Mouse (Mus musculus) cerebellum, adult 11-12 months (tissue): ENCODE data around the gene Igfbp3.
"Not testable (repeated sequence)": the region's sequence is repeated elsewhere in the genome, so short reads cannot be mapped to it uniquely, and the experiment has no call there.

Experiments
- DNase-seq: peaks from one replicate; pipeline ENCODE4 v3.0.0; 2022

Igfbp3 gene

DNA sequence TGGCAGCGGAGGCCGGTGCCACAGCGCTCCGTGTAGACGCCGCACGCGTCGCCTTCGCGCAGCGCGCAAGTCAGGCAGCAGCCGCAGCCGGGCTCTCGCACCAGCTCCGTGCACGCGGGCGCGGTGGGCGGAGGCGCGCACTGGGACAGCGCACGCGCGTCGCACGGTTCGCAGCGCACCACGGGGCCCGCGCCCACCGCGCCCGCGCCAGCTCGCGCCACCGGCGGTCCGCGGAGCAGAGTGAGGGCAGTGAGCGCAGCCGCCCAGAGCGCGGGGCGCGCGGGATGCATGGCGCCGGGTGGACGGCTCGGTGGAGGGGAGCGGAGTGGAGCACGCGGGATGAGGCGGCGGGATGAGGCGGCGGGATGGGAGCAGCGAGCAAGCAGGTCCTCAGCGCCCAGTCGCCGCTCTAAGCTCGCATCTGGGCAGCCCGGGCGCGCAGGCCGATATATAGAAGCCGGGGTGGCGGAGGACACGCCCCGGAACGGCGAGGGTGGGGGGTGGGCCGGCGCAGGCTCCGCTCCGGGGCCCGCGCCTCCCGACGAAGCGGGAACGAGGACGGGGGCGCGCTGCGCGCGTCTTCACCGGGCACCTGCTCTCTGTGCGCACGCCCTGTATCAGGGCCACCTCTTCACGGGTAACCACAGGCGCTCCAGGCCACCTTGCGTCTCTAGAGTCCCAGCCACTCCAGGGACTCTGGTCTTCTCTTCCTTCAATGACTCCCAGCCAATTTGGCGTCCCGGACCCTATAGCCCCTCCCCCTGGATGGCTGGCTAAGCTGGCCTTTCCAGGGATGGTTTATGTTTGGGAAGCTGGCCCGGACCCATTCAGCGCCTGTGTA is at the start of gene Igfbp3:
Gene Igfbp3, minus strand, starts transcription at position 423 of the 841 bp plus-strand sequence.
- DNase-seq = no peak

DNA sequence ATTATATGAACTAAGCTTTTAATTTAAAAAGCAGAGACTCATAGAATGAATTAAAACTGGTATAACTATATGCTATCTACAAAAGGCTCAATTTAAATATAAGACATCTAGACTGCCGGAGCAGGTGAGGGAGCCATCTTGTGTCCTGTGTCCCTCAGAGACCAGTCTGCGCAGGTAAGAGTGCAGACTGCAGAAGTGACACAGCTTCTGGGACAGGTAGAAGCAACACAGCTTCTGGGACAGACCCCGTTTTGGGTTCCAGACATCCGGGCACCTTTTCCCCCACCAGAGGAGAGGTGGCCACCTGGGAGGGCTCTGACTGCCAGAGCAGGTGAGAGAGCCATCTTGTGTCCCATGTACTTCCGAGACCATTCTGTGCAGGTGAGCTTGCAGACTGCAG is 37.1 kb upstream of the Igfbp3 start:
- DNase-seq = no peak

DNA sequence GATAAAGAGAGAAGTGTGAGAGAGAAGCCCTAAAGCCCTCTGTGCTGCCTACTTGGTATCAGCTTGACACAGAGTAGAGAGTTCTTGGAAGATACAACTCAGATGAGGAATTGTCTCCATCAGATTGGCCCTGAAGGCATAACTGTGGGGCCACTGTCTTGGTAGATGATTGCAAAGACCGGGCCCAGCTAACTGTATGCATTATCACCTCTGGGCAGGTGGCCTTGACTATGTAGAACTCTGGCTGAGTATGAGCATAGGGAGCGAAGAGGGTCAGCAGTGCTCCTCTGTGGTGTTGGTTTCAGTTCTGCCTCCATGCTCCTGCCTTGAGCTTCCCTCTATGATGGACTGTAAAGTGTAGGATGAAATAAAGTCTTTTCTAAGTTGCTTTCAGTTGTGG is 36.7 kb upstream of the Igfbp3 start:
- no peak for DNase-seq

GRCm38 (mm10) chr11:7244782-7245181 is 31.1 kb upstream of the Igfbp3 start:
- no peak for DNase-seq

GRCm38 (mm10) chr11:7239041-7239740 is 25.5 kb upstream of the Igfbp3 start:
- no peak for DNase-seq

DNA sequence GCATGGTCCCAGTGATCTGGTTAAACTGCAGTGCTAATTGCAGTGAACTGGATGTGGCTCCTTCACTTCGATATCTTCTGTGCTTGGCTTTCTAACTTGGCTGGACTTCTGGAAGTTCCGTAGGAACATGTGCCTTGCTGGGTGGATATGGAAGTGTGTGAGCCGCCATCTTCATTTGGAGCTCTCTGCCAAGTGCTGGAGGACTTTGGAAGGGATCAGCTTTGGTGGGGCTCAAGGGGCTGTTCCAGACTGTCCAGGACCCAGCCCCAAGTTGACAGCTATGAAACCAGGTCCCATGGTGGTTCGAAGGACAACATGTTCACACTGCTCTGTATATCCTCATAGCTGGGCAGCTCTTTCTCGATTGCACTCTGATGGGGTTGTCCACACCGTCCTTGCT is 24.8 kb upstream of the Igfbp3 start:
- no peak for DNase-seq

- DNase-seq = no peak
Observed at GRCm38 (mm10) chr11:7237712-7238111, 24.0 kb upstream of the Igfbp3 start.

GRCm38 (mm10) chr11:7236751-7237150 is 23.0 kb upstream of the Igfbp3 start:
- DNase-seq = no peak

DNA sequence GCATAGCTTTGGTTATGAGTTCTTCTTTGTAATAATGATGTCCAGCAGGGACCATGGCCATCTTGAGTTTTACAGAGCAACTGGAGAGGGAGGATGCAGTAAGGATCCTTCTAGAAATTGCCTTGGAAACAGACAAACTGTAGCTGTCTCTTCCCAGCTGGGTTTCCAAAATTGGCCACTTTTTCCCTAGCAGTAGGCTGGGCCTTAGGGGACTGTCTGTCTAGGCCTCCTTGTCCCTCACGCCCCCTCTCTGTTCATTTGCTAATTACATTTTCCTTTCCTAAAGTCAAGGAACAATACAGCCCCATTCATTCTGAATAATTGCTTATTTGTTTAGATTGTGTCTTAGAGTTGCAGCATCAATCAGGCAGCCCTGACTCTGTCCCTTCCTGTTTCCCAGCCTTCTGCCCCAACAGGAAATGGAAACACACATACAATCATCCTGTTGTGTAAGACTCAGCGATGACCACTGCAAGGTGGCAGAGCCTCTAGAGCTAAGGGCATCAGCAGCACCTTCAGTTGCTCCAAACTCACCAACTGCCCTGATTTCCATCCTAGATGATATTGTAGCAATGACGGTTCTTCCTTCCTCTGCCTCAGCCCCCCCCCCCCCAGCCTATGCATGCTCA is 21.4 kb upstream of the Igfbp3 start:
- DNase-seq = no peak

DNA sequence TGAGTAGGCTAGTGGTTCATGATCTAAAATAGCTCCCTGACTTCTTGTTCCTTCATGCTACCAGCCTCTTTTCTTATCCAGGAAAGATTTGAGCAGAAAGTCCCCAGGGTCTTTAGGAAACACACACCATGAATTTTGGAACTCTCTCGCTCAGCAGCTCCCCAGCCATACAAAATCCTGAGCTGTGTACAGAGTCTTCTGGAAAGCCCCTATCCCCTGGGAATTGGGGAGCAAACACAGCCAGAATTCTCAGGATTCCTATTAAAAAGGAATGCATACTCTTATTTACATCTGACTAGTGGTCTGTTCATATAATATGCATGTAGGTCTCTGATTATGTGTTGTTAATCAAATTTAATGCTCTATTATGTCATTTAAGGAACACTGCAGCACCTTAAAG is 20.7 kb upstream of the Igfbp3 start:
- no peak for DNase-seq

GRCm38 (mm10) chr11:7233333-7233732 is 19.6 kb upstream of the Igfbp3 start:
- DNase-seq = no peak

- DNase-seq = no peak
Observed at GRCm38 (mm10) chr11:7231958-7232357, 18.2 kb upstream of the Igfbp3 start.

- no peak for DNase-seq
Observed at GRCm38 (mm10) chr11:7230000-7230399, 16.3 kb upstream of the Igfbp3 start.

DNA sequence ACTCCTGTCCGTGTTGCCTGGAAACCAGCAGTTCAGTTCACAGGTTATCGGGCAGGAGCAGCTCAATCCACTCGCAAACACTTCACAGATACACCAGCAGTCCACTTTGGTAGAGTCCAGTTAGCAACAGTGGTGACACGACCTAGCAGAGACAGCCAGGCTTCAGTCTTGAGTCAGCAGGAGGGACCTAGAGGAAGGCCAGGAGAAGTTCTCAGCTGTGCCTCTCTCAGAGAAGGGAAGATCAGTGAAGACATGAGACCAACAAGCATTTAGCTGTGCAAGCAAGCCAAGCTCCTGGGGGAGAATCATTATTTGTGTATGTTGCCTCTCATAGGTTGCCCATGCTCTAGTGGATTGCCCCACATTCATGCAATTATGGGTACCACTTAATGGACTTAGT is 14.4 kb upstream of the Igfbp3 start:
- no peak for DNase-seq

GRCm38 (mm10) chr11:7226810-7227550 is 13.3 kb upstream of the Igfbp3 start:
- DNase-seq = no peak

- DNase-seq = no peak
Observed at GRCm38 (mm10) chr11:7226200-7226599, 12.5 kb upstream of the Igfbp3 start.

DNA sequence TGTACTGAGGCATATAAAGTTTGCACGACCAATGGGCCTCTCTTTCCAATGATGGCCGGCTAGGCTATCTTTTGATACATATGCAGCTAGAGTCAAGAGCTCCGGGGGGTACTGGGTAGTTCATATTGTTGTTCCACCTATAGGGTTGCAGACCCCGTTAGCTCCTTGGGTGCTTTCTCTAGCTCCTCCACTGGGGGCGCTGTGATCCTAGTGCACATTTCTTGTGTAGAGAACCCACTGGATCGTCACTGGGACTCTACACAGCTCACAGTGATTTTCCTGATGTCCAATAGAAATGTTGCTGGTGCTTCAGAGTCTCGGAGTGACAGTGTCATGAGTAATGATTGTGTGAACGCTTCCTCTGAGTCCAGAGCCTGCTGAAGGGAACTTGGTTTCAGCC is 8.1 kb upstream of the Igfbp3 start:
- not testable (repeated sequence) for DNase-seq

DNA sequence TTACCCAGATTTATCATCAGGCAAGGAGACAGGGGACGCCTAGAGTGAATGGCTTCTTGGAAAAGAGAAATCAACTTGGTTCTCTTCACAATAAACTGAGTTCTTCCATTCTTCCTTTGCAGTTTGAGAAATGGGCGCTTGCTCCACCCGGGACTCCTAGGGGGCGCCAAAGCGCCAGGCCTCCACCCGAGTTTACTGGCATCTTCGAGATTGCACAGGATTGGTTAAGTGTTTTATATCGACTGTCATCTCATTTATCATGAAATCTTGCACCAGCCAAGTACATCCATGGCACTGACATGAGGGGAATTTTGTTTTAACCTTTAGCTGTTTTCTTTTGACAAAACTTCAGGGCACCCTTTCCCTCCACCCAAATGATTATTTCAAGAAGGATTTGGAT is 2.0 kb upstream of the Igfbp3 start:
- DNase-seq = no peak

DNA sequence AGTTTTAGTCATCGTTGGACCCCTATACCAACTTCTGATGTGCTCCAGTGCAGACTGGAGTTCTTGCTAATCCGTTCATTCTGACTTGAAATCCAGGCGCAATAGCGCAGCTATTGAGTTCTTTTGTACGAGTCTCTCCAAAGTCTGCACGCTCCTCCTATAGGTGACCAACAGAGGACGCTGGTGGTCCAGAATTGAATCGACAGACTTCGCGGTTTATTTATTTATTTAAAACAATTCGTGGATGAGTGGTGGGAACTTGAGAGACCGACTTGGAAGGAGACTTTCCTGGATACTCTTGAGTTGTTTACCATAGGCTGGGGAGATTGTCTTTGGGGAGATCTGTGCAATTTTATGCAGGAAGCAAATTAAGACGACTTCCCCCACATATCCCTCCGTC is 1.0 kb upstream of the Igfbp3 start:
- no peak for DNase-seq

DNA sequence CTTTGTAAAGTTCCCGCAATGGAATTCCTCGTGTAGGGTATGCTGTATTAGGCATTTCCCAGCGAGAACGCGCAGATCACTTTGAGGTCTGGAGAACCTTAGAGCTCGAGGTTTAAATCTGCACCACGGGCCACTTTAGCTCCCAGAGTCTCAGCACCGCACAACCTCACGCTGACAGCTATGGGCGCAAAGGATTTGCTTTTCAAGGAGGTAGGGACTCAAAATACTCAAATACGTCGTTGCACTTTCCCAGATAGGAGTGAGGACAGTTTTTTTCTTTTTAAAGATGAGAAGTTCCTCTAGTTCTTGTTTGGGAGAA is 578 bp upstream of the Igfbp3 start:
- DNase-seq = no peak

GRCm38 (mm10) chr11:7213161-7213500 is 592 bp downstream of the Igfbp3 start:
- no peak for DNase-seq

- DNase-seq = no peak
Observed at GRCm38 (mm10) chr11:7212126-7212798, 1.5 kb downstream of the Igfbp3 start.

DNA sequence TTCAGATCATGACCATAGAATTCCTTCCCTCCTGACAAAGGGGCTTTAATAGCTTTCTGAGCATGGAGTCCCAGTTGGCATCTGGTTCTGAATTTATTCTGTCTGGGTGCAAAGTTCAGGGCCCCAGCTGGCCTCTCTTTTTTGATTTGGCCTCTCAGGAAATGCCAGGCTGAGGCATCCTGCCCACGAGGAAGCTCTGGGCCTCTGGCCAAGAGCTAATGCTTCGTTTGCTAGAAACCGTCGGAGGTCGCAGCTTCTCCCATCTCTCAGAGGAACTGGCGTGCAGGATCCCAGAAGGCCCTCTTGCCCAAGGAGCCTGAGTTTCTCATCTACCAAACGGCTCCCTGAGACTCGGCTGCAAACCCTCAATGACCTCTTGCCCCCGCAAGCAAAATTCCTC is 2.5 kb downstream of the Igfbp3 start:
- no peak for DNase-seq
